Mouse (Mus musculus): ENCODE results near the gene Trpv2. TPM values are rescaled to one million over a fixed set of nuclear protein-coding genes. Genes with fewer than 3 reads are reported as not detected.

Trpv2 gene
- polyA plus RNA-seq, 1 experiment, result 52.6 TPM

GRCm38 (mm10) chr11:62603312-62604056 is 29.2 kb downstream of the Trpv2 start:
- DNase-seq (ENCODE audit: low spot score), result no peak

- no peak for DNase-seq (ENCODE audit: low spot score)
Observed at GRCm38 (mm10) chr11:62604123-62604706, 29.9 kb downstream of the Trpv2 start.

GRCm38 (mm10) chr11:62604886-62605618 is 30.8 kb downstream of the Trpv2 start:
- DNase-seq (ENCODE audit: low spot score), result no peak

- DNase-seq (ENCODE audit: low spot score), result no peak
Observed at GRCm38 (mm10) chr11:62605619-62606298, 31.5 kb downstream of the Trpv2 start.

- no peak for DNase-seq (ENCODE audit: low spot score)
Observed at GRCm38 (mm10) chr11:62606299-62607169, 32.2 kb downstream of the Trpv2 start.

GRCm38 (mm10) chr11:62607170-62607951 is 33.1 kb downstream of the Trpv2 start:
- DNase-seq (ENCODE audit: low spot score), result no peak

GRCm38 (mm10) chr11:62607952-62608201 is 33.6 kb downstream of the Trpv2 start:
- DNase-seq (ENCODE audit: low spot score), result no peak

DNA sequence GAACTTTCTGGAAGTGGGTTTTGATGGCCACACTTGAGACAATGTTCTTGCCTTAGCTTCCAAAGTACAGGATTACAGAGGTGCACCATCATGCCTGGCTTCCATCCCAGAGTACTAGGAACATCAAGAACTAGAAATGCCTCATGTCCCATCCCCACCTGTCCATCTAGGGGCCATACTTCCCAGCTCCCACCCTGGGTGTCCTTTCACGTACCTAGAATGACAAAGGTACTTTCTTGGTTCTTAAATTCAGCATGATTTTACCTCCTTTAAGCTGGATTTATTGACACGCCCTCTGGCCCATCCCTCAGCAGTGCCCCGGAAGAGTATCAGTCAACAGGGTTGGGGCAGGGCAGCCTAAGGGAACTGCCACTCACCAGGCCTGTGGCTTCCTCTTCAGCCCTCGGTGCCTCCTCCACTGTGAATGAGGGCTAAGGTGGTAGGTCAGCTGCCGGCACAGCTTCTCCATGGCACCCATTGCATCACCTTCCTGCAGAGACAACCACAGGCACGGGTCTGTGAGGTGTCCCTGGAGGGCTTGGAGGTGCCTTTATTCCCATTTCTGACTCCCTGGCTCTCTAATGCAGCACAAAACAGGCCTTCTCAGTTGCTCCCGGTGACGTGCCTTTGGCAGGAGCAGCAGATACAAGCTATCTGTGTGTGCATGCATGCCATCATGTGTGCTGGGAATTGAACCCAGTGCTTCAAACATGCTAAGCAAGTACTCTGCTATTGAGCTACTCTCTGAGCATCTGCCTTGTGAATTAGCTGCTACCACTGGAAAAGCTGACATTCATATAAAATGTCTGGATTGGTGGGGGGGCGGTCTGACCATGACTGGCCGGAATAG is 34.8 kb downstream of the Trpv2 start:
- no peak for DNase-seq (ENCODE audit: low spot score)

- DNase-seq (ENCODE audit: low spot score), result no peak
Observed at GRCm38 (mm10) chr11:62610304-62610703, 36.0 kb downstream of the Trpv2 start.

GRCm38 (mm10) chr11:62612604-62613003 is 38.3 kb downstream of the Trpv2 start:
- DNase-seq (ENCODE audit: low spot score), result no peak

DNA sequence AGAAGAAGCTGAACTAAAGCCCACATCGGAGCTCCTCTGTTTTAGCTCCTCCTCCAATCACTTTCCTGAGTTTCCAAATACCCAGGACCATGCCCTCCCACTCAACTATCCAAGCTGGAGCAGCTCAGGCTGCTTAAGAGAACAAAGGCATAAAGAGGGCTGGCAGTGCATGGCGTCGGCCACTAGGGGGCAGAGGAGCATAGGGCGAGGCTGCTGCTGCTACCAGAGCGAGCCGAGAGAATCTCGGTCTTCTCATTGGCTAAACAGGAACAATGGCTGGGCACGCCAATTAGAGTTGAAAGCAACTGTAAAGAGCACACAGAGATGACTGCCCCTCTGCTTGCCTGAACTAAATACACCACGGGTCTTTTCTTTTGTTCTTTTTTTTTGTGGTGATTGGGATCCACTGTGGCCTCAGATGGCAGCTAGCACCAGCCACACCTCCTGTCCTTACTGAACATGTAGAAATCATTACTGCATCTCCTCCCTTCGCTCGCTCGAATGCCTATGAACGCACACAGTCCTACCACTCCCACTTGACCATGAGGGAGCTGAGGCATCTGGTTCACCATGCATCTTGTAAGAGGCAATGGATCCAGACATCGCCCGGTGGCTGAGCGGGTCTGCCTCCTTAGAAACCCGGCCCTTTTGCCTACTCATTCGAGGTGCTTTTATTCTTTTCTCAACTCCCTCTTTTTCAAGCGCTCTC is 39.5 kb downstream of the Trpv2 start:
- DNase-seq (ENCODE audit: low spot score), result peak; percentile 77

DNA sequence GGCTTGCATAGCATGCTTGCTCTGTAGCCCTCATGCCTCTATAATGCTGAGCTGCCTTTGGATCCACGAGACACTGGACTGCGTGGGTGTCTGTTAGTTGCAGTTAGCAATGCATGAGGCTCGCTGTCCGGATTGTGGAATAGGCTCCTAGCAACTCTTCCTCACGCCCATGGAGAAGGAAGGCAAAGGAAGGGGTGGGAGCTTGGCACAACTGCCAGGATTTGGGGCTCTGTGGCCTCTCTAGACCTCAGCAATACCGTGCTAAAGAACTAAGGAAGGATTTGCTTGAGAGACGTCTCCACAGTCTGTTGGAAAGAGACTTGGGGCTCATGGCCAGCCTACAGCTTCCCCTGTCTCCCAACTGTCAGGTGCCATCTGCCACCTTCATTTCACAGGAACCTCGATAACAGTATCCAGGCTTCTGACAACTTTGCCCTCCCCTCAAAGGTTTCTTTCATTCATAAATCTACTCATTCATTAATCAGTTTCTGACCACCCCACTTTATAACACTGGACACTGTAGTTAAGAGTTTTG is 40.7 kb downstream of the Trpv2 start:
- DNase-seq (ENCODE audit: low spot score), result no peak

- no peak for DNase-seq (ENCODE audit: low spot score)
Observed at GRCm38 (mm10) chr11:62615456-62615855, 41.2 kb downstream of the Trpv2 start.

GRCm38 (mm10) chr11:62621079-62621478 is 46.8 kb downstream of the Trpv2 start:
- DNase-seq (ENCODE audit: low spot score), result no peak

- DNase-seq (ENCODE audit: low spot score), result no peak
Observed at GRCm38 (mm10) chr11:62621586-62622283, 47.4 kb downstream of the Trpv2 start.

DNA sequence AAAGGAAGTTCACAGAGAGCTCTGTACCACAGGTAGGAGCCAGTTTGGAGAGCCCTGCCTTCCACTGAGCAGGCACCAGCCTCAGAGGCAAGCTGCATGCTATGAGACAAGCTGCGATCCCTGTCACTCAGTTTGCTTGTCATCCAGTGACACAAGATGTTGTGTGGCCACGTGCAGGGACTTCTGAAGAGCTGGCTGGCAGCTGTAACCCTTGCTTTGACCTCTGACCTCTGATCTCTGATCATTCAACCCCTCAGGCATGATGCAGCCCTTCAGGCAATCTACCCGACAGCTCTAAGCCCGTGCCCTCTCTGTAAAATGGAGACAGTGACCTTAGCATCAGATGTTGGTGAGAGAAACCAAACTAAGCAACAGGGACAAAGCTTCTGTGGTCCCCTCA is 48.6 kb downstream of the Trpv2 start:
- DNase-seq (ENCODE audit: low spot score), result no peak

- DNase-seq (ENCODE audit: low spot score), result no peak
Observed at GRCm38 (mm10) chr11:62624341-62625291, 50.3 kb downstream of the Trpv2 start.
